Mouse (Mus musculus) bone marrow macrophage, adult 2 months (primary cell): ENCODE data around the gene Chrm3.

Experiments used
- CTCF ChIP-seq: IDR thresholded peaks from 2 replicates; pipeline ENCODE4 v1.5.1; 2012; ENCODE audit warnings: low read depth, mild to moderate bottlenecking, low read length, moderate library complexity
- POLR2A ChIP-seq: IDR thresholded peaks from 2 replicates; pipeline ENCODE4 v1.6.1; 2012; ENCODE audit warnings: mild to moderate bottlenecking, low read depth, low read length, borderline replicate concordance

- TF ChIP-seq CTCF (no peak), POLR2A (no peak)
These were observed 161.3 kb downstream of the Chrm3 start for GRCm38 (mm10) chr13:10199206-10199956.
